Mouse (Mus musculus) macrophage (primary cell): Measurements from ENCODE around the gene Acvr1b. TPM values are rescaled to one million over a fixed set of nuclear protein-coding genes. Genes with fewer than 3 reads are reported as not detected.

ENCODE experiments used
- H3K27ac ChIP-seq: fragments of 350-480 bp; formaldehyde crosslinking; 2 replicates; pipeline ENCODE4 v1.9.0; 2021
- H3K36me3 ChIP-seq: fragments of 350-480 bp; formaldehyde crosslinking; 2 replicates; pipeline ENCODE4 v1.9.0; 2021; ENCODE audit errors: inconsistent target
- H3K4me3 ChIP-seq: fragments of 350-480 bp; formaldehyde crosslinking; 2 replicates; pipeline ENCODE4 v1.9.0; 2021; ENCODE audit errors: inconsistent target
- H3K79me2 ChIP-seq: fragments of 350-480 bp; formaldehyde crosslinking; 2 replicates; pipeline ENCODE4 v1.9.0; 2021; ENCODE audit errors: inconsistent target
- WGBS: methylation state at CpG from one replicate; pipeline ENCODE4 v1.1.7; 2026; ENCODE audit warnings: inconsistent platforms; ENCODE audit not compliant: missing documents; 5-methylcytosine and 5-hydroxymethylcytosine counted together
- polyA plus RNA-seq: library from polyadenylated mRNA; stranded (reverse); fragments of 250-400 nt; gene quantifications from 3 replicates; pipeline ENCODE4 v1.2.4, GENCODE M21; 2018; ENCODE audit warnings: inconsistent platforms

Acvr1b gene
- polyA plus RNA-seq, 1 experiment from 2014 or later = 13.7 TPM

GRCm38 (mm10) chr15:101242645-101243044 is 68.8 kb downstream of the Acvr1b start:
- 53% methylated on average over 8 of the region's 8 CpGs for WGBS
- Histone ChIP-seq H3K4me3 (no peak overlapping the region), H3K79me2 (no peaks in the 10 kb centered on the region), H3K27ac (no peak overlapping the region), H3K36me3 (no peaks in the 10 kb centered on the region)

GRCm38 (mm10) chr15:101244012-101244411 is 70.1 kb downstream of the Acvr1b start:
- H3K36me3 ChIP-seq = no peaks in the 10 kb centered on the region
- H3K4me3 ChIP-seq = no peak overlapping the region
- H3K79me2 ChIP-seq = no peaks in the 10 kb centered on the region
- peak overlapping the region; percentile 50 for H3K27ac ChIP-seq
- 0% methylated on average over 3 of the region's 3 CpGs for WGBS

GRCm38 (mm10) chr15:101246231-101247154 is 72.6 kb downstream of the Acvr1b start:
- Histone ChIP-seq H3K4me3 (peak overlapping the region; percentile 22), H3K36me3 (no peaks in the 10 kb centered on the region), H3K27ac (peak overlapping the region; percentile 56), H3K79me2 (no peaks in the 10 kb centered on the region)
- WGBS = under 1% methylated on average over 40 of the region's 56 CpGs

- H3K36me3 ChIP-seq = no peaks in the 10 kb centered on the region
- 90% methylated on average over 1 of the region's 1 CpGs for WGBS
These were observed 73.3 kb downstream of the Acvr1b start for GRCm38 (mm10) chr15:101247155-101247498.

GRCm38 (mm10) chr15:101248029-101248710 is 74.3 kb downstream of the Acvr1b start:
- peak overlapping the region; percentile 19; the same call in 1 of the 2 replicates for H3K27ac ChIP-seq
- H3K36me3 ChIP-seq = no peaks in the 10 kb centered on the region
- H3K79me2 ChIP-seq = no peaks in the 10 kb centered on the region
- no peak overlapping the region for H3K4me3 ChIP-seq
- 25% methylated on average over 5 of the region's 5 CpGs for WGBS

More at GRCm38 (mm10) chr15:101247155-101247498, 73.3 kb downstream of the Acvr1b start:
- Histone ChIP-seq H3K27ac (peak overlapping the region; percentile 56), H3K79me2 (no peaks in the 10 kb centered on the region), H3K4me3 (no peak overlapping the region)

- H3K27ac ChIP-seq = no peak overlapping the region
- WGBS = 74% methylated on average over 9 of the region's 9 CpGs
These were observed 76.4 kb downstream of the Acvr1b start for GRCm38 (mm10) chr15:101250220-101250800.

GRCm38 (mm10) chr15:101251930-101252329 is 78.1 kb downstream of the Acvr1b start:
- Histone ChIP-seq H3K36me3 (no peaks in the 10 kb centered on the region), H3K79me2 (no peaks in the 10 kb centered on the region), H3K27ac (peak overlapping the region; percentile 10; the same call in 1 of the 2 replicates), H3K4me3 (no peak overlapping the region)
- 99% methylated on average over 5 of the region's 5 CpGs for WGBS

More at GRCm38 (mm10) chr15:101250220-101250800, 76.4 kb downstream of the Acvr1b start:
- H3K36me3 ChIP-seq = no peaks in the 10 kb centered on the region
- no peaks in the 10 kb centered on the region for H3K79me2 ChIP-seq
- H3K4me3 ChIP-seq = no peak overlapping the region

- WGBS = 52% methylated on average over 6 of the region's 6 CpGs
- Histone ChIP-seq H3K27ac (peak overlapping the region; percentile 10; the same call in 1 of the 2 replicates), H3K79me2 (no peaks in the 10 kb centered on the region), H3K36me3 (no peaks in the 10 kb centered on the region), H3K4me3 (no peak overlapping the region)
These were observed 78.7 kb downstream of the Acvr1b start for GRCm38 (mm10) chr15:101252614-101253013.

- Histone ChIP-seq H3K36me3 (no peaks in the 10 kb centered on the region), H3K79me2 (no peaks in the 10 kb centered on the region), H3K27ac (no peak overlapping the region), H3K4me3 (peak overlapping the region; percentile 11; the same call in 1 of the 2 replicates)
- WGBS = 54% methylated on average over 3 of the region's 3 CpGs
These were observed 79.7 kb downstream of the Acvr1b start for GRCm38 (mm10) chr15:101253563-101253885.

- H3K79me2 ChIP-seq = no peaks in the 10 kb centered on the region
- 9% methylated on average over 71 of the region's 82 CpGs for WGBS
- H3K4me3 ChIP-seq = peak within 1 kb of the TSS; percentile 11; the same call in 1 of the 2 replicates
- H3K36me3 ChIP-seq = no peaks in the 10 kb centered on the region
- H3K27ac ChIP-seq = no peak within 1 kb of the TSS
These were observed 80.3 kb downstream of the Acvr1b start, which contains the start of gene Nr4a1 for GRCm38 (mm10) chr15:101253886-101254795. Gene Nr4a1, plus strand, starts transcription at chr15:101254269.

- H3K79me2 ChIP-seq = no peaks in the 10 kb centered on the region
- no peak overlapping the region for H3K27ac ChIP-seq
- 46% methylated on average over 7 of the region's 7 CpGs for WGBS
These were observed 82.1 kb downstream of the Acvr1b start for GRCm38 (mm10) chr15:101255842-101256462.

GRCm38 (mm10) chr15:101256463-101257206 is 82.8 kb downstream of the Acvr1b start:
- 71% methylated on average over 13 of the region's 14 CpGs for WGBS
- Histone ChIP-seq H3K4me3 (no peak overlapping the region), H3K36me3 (no peaks in the 10 kb centered on the region), H3K27ac (no peak overlapping the region), H3K79me2 (no peaks in the 10 kb centered on the region)

More at GRCm38 (mm10) chr15:101255842-101256462, 82.1 kb downstream of the Acvr1b start:
- H3K36me3 ChIP-seq = no peaks in the 10 kb centered on the region
- no peak overlapping the region for H3K4me3 ChIP-seq

GRCm38 (mm10) chr15:101258420-101258819 is 84.6 kb downstream of the Acvr1b start:
- no peak overlapping the region for H3K4me3 ChIP-seq
- no peaks in the 10 kb centered on the region for H3K79me2 ChIP-seq
- no peaks in the 10 kb centered on the region for H3K36me3 ChIP-seq
- 43% methylated on average over 11 of the region's 11 CpGs for WGBS
- no peak overlapping the region for H3K27ac ChIP-seq
